Mouse (Mus musculus) lung, adult 2 months (tissue): Measurements from ENCODE around the gene Mical1.

Experiments
- CTCF ChIP-seq: fragments of 200-500 bp; IDR thresholded peaks from 2 replicates; pipeline ENCODE4 v1.5.1; 2011; ENCODE audit warnings: mild to moderate bottlenecking, low read length, control low read depth; ENCODE audit not compliant: insufficient read depth
- POLR2A ChIP-seq: fragments of 200-500 bp; IDR thresholded peaks from 2 replicates; pipeline ENCODE4 v1.6.1; 2011; ENCODE audit warnings: low read depth, mild to moderate bottlenecking, control low read depth, low read length, borderline replicate concordance; ENCODE audit errors: extremely low read depth

- no peak for TF ChIP-seq POLR2A
- no peak for TF ChIP-seq CTCF
These were observed 24.8 kb downstream of the Mical1 start for GRCm38 (mm10) chr10:41500941-41501340.
